Comparison of ENCODE assay signal across 18 mouse cellular contexts in the genomic region with DNA sequence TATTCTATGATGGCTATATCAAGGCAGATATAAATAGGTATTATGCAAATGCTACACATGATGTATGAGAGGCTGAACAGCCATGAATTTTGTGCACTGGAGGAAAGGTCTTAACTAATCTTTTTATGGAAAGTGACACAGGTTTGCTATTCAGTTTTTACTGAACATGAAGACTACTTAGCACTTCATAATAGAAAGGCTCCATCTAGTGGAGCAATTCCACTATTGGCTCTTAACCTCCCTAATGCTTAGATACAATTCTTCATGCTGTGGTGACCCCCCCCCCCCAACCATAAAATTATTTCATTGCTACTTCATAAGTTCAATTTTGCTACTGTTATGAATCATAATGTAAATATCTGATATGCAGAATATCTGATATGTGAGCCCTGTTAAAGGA. TPM values are rescaled to one million over a fixed set of nuclear protein-coding genes. Genes with fewer than 3 reads are reported as not detected.
DNase-seq lines count a peak whose midpoint lies in the region; ATAC-seq and TF ChIP-seq lines count a peak whose summit lies in the region.
"Had no signal": no experiment of that assay in that cellular context is flagged by ENCODE, and none has a peak within 500 bp of the region (broad histone marks: within the 10 kb centered on the region; RNA-seq: fewer than 3 reads in every experiment).

No protein-coding gene starts in this region.

- H3K4me1 ChIP-seq in intestine, postnatal 0 days (replicated peaks; ENCODE audit: control insufficient read depth, insufficient read depth, low read length) = no peaks in the 10 kb centered on the region
- H3K4me1 ChIP-seq in intestine, embryonic 15.5 days (replicated peaks) = no peaks in the 10 kb centered on the region
- no peaks in the 10 kb centered on the region for H3K4me1 ChIP-seq in lung, postnatal 0 days (ENCODE audit: insufficient read depth, low read depth, low read length)
- H3K4me1 ChIP-seq in lung, adult 2 months (ENCODE audit: control insufficient read depth, insufficient read depth, low read length) = peaks cover 2% of the 10 kb centered on the region; the same call in 1 of the 2 replicates
- H3K4me1 ChIP-seq: heart, embryonic 10.5 days; hindbrain, embryonic 10.5 days; limb, embryonic 12.5 days; midbrain, embryonic 15.5 days; neural tube, embryonic 12.5 days had no signal

- peak; percentile 40 for DNase-seq in embryo, embryonic 10.5 days (ENCODE audit: low spot score)
- DNase-seq in embryo, embryonic 10 days (ENCODE audit: low spot score) = no peak
- DNase-seq in lung, postnatal 0 days (ENCODE audit: low spot score) = peak; percentile 36
- no peak for DNase-seq in lung, adult 2 months
- DNase-seq in retina, embryonic 14.5 days (ENCODE audit: low spot score) = peak; percentile 44
- DNase-seq in ovary, postnatal 36 days (ENCODE audit: low spot score) = no peak
- DNase-seq: kidney, adult 18-20 months; layer of hippocampus, adult 9-11 months; lung, postnatal 14 days; thymus, adult 2 months had no signal

- TF ChIP-seq CTCF in intestine, postnatal 0 days (IDR thresholded peaks at IDR 0.05; ENCODE audit: low read depth) = peak; percentile 55
- peak; percentile 41 for TF ChIP-seq CTCF in lung, postnatal 0 days (IDR thresholded peaks at IDR 0.05)
- no peak for TF ChIP-seq CTCF in lung, adult 2 months (IDR thresholded peaks at IDR 0.05; ENCODE audit: insufficient read depth, low read length)

- ATAC-seq in intestine, postnatal 0 days = no peak
- ATAC-seq in intestine, embryonic 15.5 days = no peak
- no peak for ATAC-seq in lung, postnatal 0 days
- ATAC-seq: midbrain, embryonic 15.5 days had no signal

- H3K9ac ChIP-seq in intestine, postnatal 0 days (ENCODE audit: low read depth, low read length) = no peak overlapping the region
- H3K9ac ChIP-seq in intestine, embryonic 15.5 days = no peak overlapping the region
- no peak overlapping the region for H3K9ac ChIP-seq in lung, postnatal 0 days (replicated peaks; ENCODE audit: low read depth)
- H3K9ac ChIP-seq: limb, embryonic 12.5 days; midbrain, embryonic 15.5 days; neural tube, embryonic 12.5 days had no signal

- H3K27me3 ChIP-seq in intestine, postnatal 0 days (replicated peaks; ENCODE audit: control insufficient read depth, insufficient read depth, low read length) = no peaks in the 10 kb centered on the region
- H3K27me3 ChIP-seq in intestine, embryonic 15.5 days (replicated peaks) = no peaks in the 10 kb centered on the region
- no peaks in the 10 kb centered on the region for H3K27me3 ChIP-seq in lung, postnatal 0 days (replicated peaks; ENCODE audit: insufficient read depth, low read length)
- H3K27me3 ChIP-seq: limb, embryonic 12.5 days; midbrain, embryonic 15.5 days; neural tube, embryonic 12.5 days had no signal

- no peak overlapping the region for H3K4me2 ChIP-seq in intestine, postnatal 0 days (replicated peaks; ENCODE audit: low read depth)
- no peak overlapping the region for H3K4me2 ChIP-seq in intestine, embryonic 15.5 days (replicated peaks)
- no peak overlapping the region for H3K4me2 ChIP-seq in lung, postnatal 0 days (replicated peaks; ENCODE audit: low read depth, low read length)
- H3K4me2 ChIP-seq: limb, embryonic 12.5 days; midbrain, embryonic 15.5 days; neural tube, embryonic 12.5 days had no signal

- no peaks in the 10 kb centered on the region for H3K9me3 ChIP-seq in intestine, postnatal 0 days (ENCODE audit: control insufficient read depth)
- no peaks in the 10 kb centered on the region for H3K9me3 ChIP-seq in intestine, embryonic 15.5 days
- H3K9me3 ChIP-seq in lung, postnatal 0 days (ENCODE audit: low read length) = no peaks in the 10 kb centered on the region
- H3K9me3 ChIP-seq: heart, embryonic 10.5 days; hindbrain, embryonic 10.5 days; limb, embryonic 12.5 days; midbrain, embryonic 15.5 days; neural tube, embryonic 12.5 days had no signal

- H3K4me3 ChIP-seq in intestine, postnatal 0 days (ENCODE audit: low read depth, low read length) = no peak overlapping the region
- no peak overlapping the region for H3K4me3 ChIP-seq in intestine, embryonic 15.5 days (replicated peaks)
- no peak overlapping the region for H3K4me3 ChIP-seq in lung, postnatal 0 days (ENCODE audit: low read depth, low read length)
- H3K4me3 ChIP-seq in lung, adult 2 months (replicated peaks; ENCODE audit: extremely low read depth, low read depth, low read length) = no peak overlapping the region
- H3K4me3 ChIP-seq: erythroblast, embryonic 14.5 days; heart, embryonic 10.5 days; hindbrain, embryonic 10.5 days; limb, embryonic 12.5 days; midbrain, embryonic 15.5 days; neural tube, embryonic 12.5 days had no signal

- peaks cover 24% of the 10 kb centered on the region for H3K36me3 ChIP-seq in intestine, postnatal 0 days (ENCODE audit: control insufficient read depth, insufficient read depth)
- H3K36me3 ChIP-seq in intestine, embryonic 15.5 days = no peaks in the 10 kb centered on the region; the same call in 1 of the 2 replicates
- no peaks in the 10 kb centered on the region for H3K36me3 ChIP-seq in lung, postnatal 0 days (ENCODE audit: insufficient read depth, low read length)
- H3K36me3 ChIP-seq: midbrain, embryonic 15.5 days had no signal

- no peak for TF ChIP-seq EP300 in lung, postnatal 0 days (IDR thresholded peaks at IDR 0.05)

- no peak overlapping the region for H3K27ac ChIP-seq in intestine, postnatal 0 days (ENCODE audit: low read depth, low read length)
- H3K27ac ChIP-seq in intestine, embryonic 15.5 days = no peak overlapping the region
- H3K27ac ChIP-seq in lung, postnatal 0 days (ENCODE audit: low read length) = no peak overlapping the region
- H3K27ac ChIP-seq: heart, embryonic 10.5 days; hindbrain, embryonic 10.5 days; limb, embryonic 12.5 days; midbrain, embryonic 15.5 days; neural tube, embryonic 12.5 days had no signal

- no peak for TF ChIP-seq POLR2A in lung, adult 2 months (IDR thresholded peaks at IDR 0.05; ENCODE audit: borderline replicate concordance, extremely low read depth, low read depth, low read length)

RNA-seq across cellular contexts. Expression of a gene that starts 29.6 kb away (rescaled TPM):
- polyA plus RNA-seq in intestine, postnatal 0 days (2015; fragmentation: Nextera tagmentation; extraction: Ambion mirVana) = 0.04 TPM in 1 of 2 replicates, not detected in the other
- 0.04 TPM in 1 of 2 replicates, not detected in the other for polyA plus RNA-seq in intestine, embryonic 15.5 days (2015; fragmentation: Nextera tagmentation; extraction: Ambion mirVana)
- polyA plus RNA-seq in lung, postnatal 0 days (2015; fragmentation: Nextera tagmentation; extraction: Ambion mirVana) = not detected in 2 replicates
- 0.10 and 0.37 TPM in 2 replicates for polyA plus RNA-seq in lung, adult 2 months (2012; rRNA removed)
- polyA plus RNA-seq: erythroblast, embryonic 14.5 days; heart, embryonic 10.5 days; hindbrain, embryonic 10.5 days had no signal

Comparison
In these comparisons a context has a peak if more than half of its experiments do, and no peak if none do; other contexts are left out.
1. DNase-seq: peak in embryo, embryonic 10.5 days (single experiment), lung, postnatal 0 days (single experiment) and retina, embryonic 14.5 days (single experiment); none in embryo, embryonic 10 days (single experiment), lung, adult 2 months (single experiment) and ovary, postnatal 36 days (single experiment).